ENCODE assay signal across 8 mouse cellular contexts in the genomic region with DNA sequence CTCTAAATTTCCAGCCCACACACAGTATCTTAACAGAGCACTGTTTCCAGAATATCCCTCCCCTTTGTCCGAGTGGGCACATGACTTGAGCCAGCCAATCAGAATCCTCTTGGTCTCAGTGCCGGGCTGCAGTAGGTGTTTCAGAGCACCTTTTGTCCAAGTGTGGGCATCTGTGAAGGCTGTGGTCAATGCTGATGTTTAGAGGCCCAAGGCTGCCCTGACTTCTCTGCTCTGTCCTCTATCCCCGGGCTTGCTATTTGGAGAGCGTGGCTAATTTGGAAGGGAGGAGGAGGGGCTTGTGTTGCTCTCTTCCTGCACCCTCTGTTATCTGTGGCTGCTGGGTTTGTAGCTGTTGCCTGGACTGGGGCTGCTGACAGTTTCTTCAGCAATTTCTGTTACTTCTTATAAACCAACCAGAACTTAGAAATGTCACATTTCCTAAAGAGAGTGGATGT. TPM values are rescaled to one million over a fixed set of nuclear protein-coding genes. Genes with fewer than 3 reads are reported as not detected.
A peak's percentile ranks its signal among the peaks of the same experiment; 100 is the strongest.
DNase-seq lines count a peak whose midpoint lies in the region; ATAC-seq and TF ChIP-seq lines count a peak whose summit lies in the region.

No protein-coding gene starts in this region.

- H3ac ChIP-seq in myocyte (ENCODE audit: control insufficient read depth, insufficient read length) = no peak overlapping the region

- intact Hi-C loops in left cerebral cortex, postnatal 25 days (cut with DNase I) = no loop called here
- intact Hi-C loops in left cerebral cortex, postnatal 14 days (cut with DNase I) = no loop called here

- peak; percentile 38 to 65 for DNase-seq in left cerebral cortex, postnatal 25 days (ENCODE audit: low spot score in 2 of 2)
- DNase-seq in left cerebral cortex, postnatal 14 days (ENCODE audit: low spot score in 2 of 2) = no peak
- DNase-seq in liver = peak; percentile 82
- DNase-seq in yolk sac, embryonic 10.5 days (ENCODE audit: low spot score) = peak; percentile 74

- peak; percentile 86 for ATAC-seq in forebrain, embryonic 12.5 days (ENCODE audit: low FRiP score)
- ATAC-seq in hindbrain, embryonic 15.5 days (ENCODE audit: low FRiP score, low read depth) = peak; percentile 79

- H3K27ac ChIP-seq in brown adipose tissue, adult 24 weeks (replicated peaks; ENCODE audit: low read depth, low read length) = no peak overlapping the region
- peak overlapping the region; percentile 61 for H3K27ac ChIP-seq in forebrain, embryonic 12.5 days
- H3K27ac ChIP-seq in hindbrain, embryonic 15.5 days (replicated peaks) = peak overlapping the region; percentile 75

- peaks cover 4% of the 10 kb centered on the region; the same call in 1 of the 2 replicates for H3K4me1 ChIP-seq in brown adipose tissue, adult 24 weeks (ENCODE audit: control insufficient read depth, insufficient read depth, insufficient read length, low read length)
- peaks cover 32% of the 10 kb centered on the region for H3K4me1 ChIP-seq in forebrain, embryonic 12.5 days
- H3K4me1 ChIP-seq in hindbrain, embryonic 15.5 days (replicated peaks) = peaks cover 45% of the 10 kb centered on the region

- TF ChIP-seq POLR2A in myocyte (IDR thresholded peaks at IDR 0.05; ENCODE audit: insufficient read length, low read depth) = no peak

- H3K9me3 ChIP-seq in forebrain, embryonic 12.5 days = no peaks in the 10 kb centered on the region
- H3K9me3 ChIP-seq in hindbrain, embryonic 15.5 days = no peaks in the 10 kb centered on the region

- H3K27me3 ChIP-seq in forebrain, embryonic 12.5 days = peaks cover 27% of the 10 kb centered on the region
- no peaks in the 10 kb centered on the region for H3K27me3 ChIP-seq in hindbrain, embryonic 15.5 days
- no peaks in the 10 kb centered on the region for H3K27me3 ChIP-seq in myocyte (ENCODE audit: control insufficient read depth, insufficient read depth, insufficient read length)

- WGBS in forebrain, embryonic 12.5 days = under 1% methylated on average over 4 of the region's 4 CpGs
- WGBS in hindbrain, embryonic 15.5 days = 2% methylated on average over 4 of the region's 4 CpGs

- H3K79me2 ChIP-seq in myocyte (ENCODE audit: control insufficient read depth, insufficient read depth) = no peaks in the 10 kb centered on the region

- peak overlapping the region; percentile 57 for H3K4me2 ChIP-seq in forebrain, embryonic 12.5 days
- peak overlapping the region; percentile 59 for H3K4me2 ChIP-seq in hindbrain, embryonic 15.5 days
- H3K4me2 ChIP-seq in myocyte (ENCODE audit: low read depth) = peak overlapping the region; percentile 71

- peak overlapping the region; percentile 53 for H3K4me3 ChIP-seq in brown adipose tissue, adult 24 weeks (ENCODE audit: insufficient read depth, low read depth, low read length)
- peak overlapping the region; percentile 33 for H3K4me3 ChIP-seq in forebrain, embryonic 12.5 days (replicated peaks)
- H3K4me3 ChIP-seq in hindbrain, embryonic 15.5 days = peak overlapping the region; percentile 39
- no peak overlapping the region for H3K4me3 ChIP-seq in myocyte

- no peaks in the 10 kb centered on the region for H3K36me3 ChIP-seq in forebrain, embryonic 12.5 days (replicated peaks)
- H3K36me3 ChIP-seq in hindbrain, embryonic 15.5 days = no peaks in the 10 kb centered on the region
- no peaks in the 10 kb centered on the region for H3K36me3 ChIP-seq in myocyte (ENCODE audit: control insufficient read depth, insufficient read depth)

- H3K9ac ChIP-seq in forebrain, embryonic 12.5 days = peak overlapping the region; percentile 47; the same call in 1 of the 2 replicates
- peak overlapping the region; percentile 48 for H3K9ac ChIP-seq in hindbrain, embryonic 15.5 days

TF ChIP-seq in myocyte, 11 proteins besides CTCF, POLR2A, EP300 and RAD21:
- peak; percentile 99 for TF ChIP-seq USF1 (IDR thresholded peaks at IDR 0.05; ENCODE audit: low read depth)
- no peak for TF ChIP-seq SRF (IDR thresholded peaks at IDR 0.05; ENCODE audit: control insufficient read depth, insufficient read length, low read depth)
- TF ChIP-seq E2F4 (IDR thresholded peaks at IDR 0.05; ENCODE audit: insufficient read depth) = no peak

RNA-seq across cellular contexts. Expression of a gene that starts 3.1 kb away (rescaled TPM):
- 100 to 1,000 TPM in 1 of 2 experiments, 10 to 100 TPM in 1; 92.1 to 103 TPM for total RNA-seq in left cerebral cortex, postnatal 25 days (2021)
- total RNA-seq in left cerebral cortex, postnatal 14 days (2021) = 100 to 1,000 TPM; 117 to 122 TPM
- polyA plus RNA-seq in brown adipose tissue, adult 24 weeks (2012; ENCODE audit: insufficient read depth, insufficient read length, missing spikeins) = not detected in 2 replicates
- 4.4 and 6.5 TPM in 2 replicates for polyA plus RNA-seq in forebrain, embryonic 12.5 days (2016; fragmentation: Nextera tagmentation; extraction: Ambion mirVana)
- polyA plus RNA-seq in hindbrain, embryonic 15.5 days (2015; fragmentation: Nextera tagmentation; extraction: Ambion mirVana) = 46.9 and 48.6 TPM in 2 replicates
- 0.06 TPM for polyA plus RNA-seq in myocyte (2012; fragmentation: generic; extraction: Trizol)

RNA-seq across cellular contexts. Expression of a gene that starts 43.7 kb away (rescaled TPM):
- total RNA-seq in left cerebral cortex, postnatal 25 days (2021) = 10 to 100 TPM; 22.4 to 34.4 TPM
- total RNA-seq in left cerebral cortex, postnatal 14 days (2021) = 10 to 100 TPM; 15.7 to 17.3 TPM
- polyA plus RNA-seq in brown adipose tissue, adult 24 weeks (2012; ENCODE audit: insufficient read depth, insufficient read length, missing spikeins) = not detected in 2 replicates
- polyA plus RNA-seq in forebrain, embryonic 12.5 days (2016; fragmentation: Nextera tagmentation; extraction: Ambion mirVana) = 0.04 and 0.08 TPM in 2 replicates
- polyA plus RNA-seq in hindbrain, embryonic 15.5 days (2015; fragmentation: Nextera tagmentation; extraction: Ambion mirVana) = 0.05 TPM in 1 of 2 replicates, not detected in the other
- polyA plus RNA-seq in myocyte (2012; fragmentation: generic; extraction: Trizol) = 0.01 TPM

Comparison
In these comparisons a context has a peak if more than half of its experiments do, and no peak if none do; other contexts are left out.
1. DNase-seq: peak in left cerebral cortex, postnatal 25 days (2 of 2), liver (single experiment) and yolk sac, embryonic 10.5 days (single experiment); none in left cerebral cortex, postnatal 14 days (0 of 2).
2. Peak in every context shown above with its lines, with median percentiles within 50 percentile points of each other: H3K4me2 ChIP-seq.